Mouse (Mus musculus): ENCODE measurements around the gene Ehf.

Ehf gene

DNA sequence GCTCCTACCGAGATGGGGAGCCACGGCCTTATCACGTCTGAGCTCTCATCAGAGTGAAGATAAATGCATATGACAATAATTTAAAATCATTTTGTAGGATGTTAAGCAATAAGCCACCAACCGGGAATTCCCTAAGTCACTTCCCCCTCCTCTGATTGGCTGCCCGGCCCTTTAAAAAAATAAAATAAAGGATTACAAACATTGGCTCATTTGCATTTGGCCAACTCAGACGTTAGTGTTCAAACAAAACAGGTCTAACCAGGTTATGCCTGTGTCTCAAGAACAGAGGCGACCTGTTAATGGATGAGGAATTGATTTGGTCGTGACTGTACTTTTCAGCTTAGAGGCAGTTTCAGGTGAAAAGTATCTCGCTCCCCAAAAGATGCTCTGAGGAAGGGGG lies at the start of gene Ehf:
Gene Ehf, minus strand, starts transcription at position 147 of the 400 bp plus-strand sequence.
- DNase-seq (ENCODE audit: low spot score in 2 of 2), result no peak

- peak; percentile 27 to 56 for DNase-seq (ENCODE audit: low spot score in 2 of 2)
Measured at GRCm38 (mm10) chr2:103347417-103347891, 44.4 kb upstream of the Ehf start.

DNA sequence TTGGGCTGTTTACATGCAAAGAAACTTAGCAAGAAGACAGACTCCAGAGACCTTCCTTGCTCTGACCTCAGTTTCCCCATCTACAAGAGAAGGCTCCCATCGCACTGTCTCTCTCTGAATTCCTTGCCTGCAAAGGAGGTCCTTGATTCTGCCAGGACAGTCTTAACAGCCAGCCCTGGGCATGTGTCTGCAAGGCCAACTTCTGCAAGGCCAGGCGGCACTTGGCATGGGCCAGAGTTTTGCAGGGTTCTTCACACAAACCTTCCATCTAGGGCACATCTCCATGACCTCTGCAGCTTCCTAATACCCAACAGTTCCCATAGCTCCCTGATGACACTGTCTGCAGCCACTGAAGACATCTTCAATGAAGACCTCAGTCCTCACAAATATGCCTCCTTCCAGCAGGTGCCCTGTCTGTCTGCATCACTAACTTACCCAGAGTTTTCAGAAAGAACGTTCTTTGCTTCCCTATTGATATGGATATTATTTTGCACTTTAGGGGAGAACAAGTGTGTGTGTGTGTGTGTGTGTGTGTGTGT lies 43.7 kb upstream of the Ehf start:
- DNase-seq (ENCODE audit: low spot score in 2 of 2), result no peak

DNA sequence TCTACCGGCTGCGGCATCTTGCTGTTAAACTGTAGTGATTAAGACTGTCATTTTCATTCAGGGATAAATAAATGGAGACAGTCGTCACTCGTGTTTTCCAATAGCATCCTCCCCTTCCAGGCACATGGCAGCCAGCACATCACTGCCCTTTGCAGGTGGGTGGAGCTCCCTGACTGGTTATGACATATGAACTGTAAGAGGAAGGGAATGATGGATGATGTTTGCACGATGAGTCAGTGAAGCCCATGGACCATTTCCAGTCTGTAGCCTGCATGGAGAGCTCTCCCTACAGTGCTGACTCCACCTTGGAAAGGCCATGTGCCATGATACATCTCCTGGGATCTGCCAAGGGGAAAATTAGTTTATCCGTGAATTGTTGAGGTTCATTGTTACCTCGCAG lies 40.5 kb upstream of the Ehf start:
- no peak for DNase-seq (ENCODE audit: low spot score in 2 of 2)

DNA sequence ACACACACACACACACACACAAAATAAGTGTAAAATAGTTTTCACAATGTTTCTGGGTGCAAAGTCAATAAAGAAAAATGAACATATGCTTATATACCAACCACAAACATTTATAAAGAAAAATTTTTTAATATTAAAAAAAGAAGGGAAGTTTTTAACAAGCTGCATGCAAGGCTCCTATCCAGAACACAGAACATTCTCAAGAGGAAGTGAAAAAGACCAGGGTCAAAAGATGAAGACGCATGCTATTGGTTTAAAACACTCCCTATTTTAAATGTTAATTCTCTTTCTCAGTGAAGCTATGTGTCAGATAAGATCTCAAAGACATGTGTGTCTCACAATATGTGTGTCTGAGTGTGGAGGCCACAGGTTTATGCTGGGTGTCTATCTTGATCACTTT lies 39.0 kb upstream of the Ehf start:
- DNase-seq (ENCODE audit: low spot score in 2 of 2), result no peak

GRCm38 (mm10) chr2:103341375-103341971 lies 38.4 kb upstream of the Ehf start:
- no peak for DNase-seq (ENCODE audit: low spot score in 2 of 2)

GRCm38 (mm10) chr2:103338706-103339105 lies 35.6 kb upstream of the Ehf start:
- DNase-seq (ENCODE audit: low spot score in 2 of 2), result no peak

- DNase-seq (ENCODE audit: low spot score in 2 of 2), result no peak
Measured at GRCm38 (mm10) chr2:103337370-103337769, 34.3 kb upstream of the Ehf start.

DNA sequence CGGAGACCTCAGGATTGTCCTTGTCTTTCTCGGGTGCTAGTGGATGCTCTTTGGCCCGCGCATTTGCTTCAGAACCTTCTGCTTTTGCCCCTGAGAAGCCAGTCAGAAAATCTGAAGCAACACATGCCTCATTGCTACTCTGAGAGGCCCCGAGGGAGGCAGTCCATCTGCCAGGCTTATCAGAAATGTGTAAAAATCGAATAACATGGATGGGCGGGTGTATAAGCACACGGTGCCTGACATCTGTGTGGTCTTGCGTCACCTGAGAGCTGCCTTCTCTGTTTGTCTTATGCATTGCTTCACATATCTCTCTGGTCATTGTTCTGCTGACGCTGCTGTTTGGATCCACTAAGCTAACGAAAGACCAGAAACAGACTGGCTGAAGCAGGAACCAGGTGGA lies 33.5 kb upstream of the Ehf start:
- no peak for DNase-seq (ENCODE audit: low spot score in 2 of 2)

DNA sequence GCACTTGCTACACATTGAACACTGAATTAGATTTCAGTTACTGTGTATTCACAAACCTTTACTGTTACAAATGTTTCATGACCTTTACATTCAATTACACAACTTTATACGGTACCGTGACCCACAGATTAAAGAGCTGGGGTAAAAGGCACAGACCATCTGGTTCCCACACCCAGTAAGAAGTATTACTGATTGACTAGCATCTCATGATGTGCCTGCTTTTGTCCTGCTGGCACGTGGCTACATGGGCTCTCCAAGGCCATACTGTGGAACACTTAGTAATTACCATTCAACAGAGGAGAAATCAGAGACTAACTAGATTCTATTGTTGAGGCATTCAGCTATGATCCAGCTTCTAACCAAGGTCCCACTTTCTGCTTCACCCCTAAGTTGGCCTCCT lies 32.9 kb upstream of the Ehf start:
- DNase-seq (ENCODE audit: low spot score in 2 of 2), result no peak

- no peak for DNase-seq (ENCODE audit: low spot score in 2 of 2)
Measured at GRCm38 (mm10) chr2:103331666-103332191, 28.7 kb upstream of the Ehf start.

DNA sequence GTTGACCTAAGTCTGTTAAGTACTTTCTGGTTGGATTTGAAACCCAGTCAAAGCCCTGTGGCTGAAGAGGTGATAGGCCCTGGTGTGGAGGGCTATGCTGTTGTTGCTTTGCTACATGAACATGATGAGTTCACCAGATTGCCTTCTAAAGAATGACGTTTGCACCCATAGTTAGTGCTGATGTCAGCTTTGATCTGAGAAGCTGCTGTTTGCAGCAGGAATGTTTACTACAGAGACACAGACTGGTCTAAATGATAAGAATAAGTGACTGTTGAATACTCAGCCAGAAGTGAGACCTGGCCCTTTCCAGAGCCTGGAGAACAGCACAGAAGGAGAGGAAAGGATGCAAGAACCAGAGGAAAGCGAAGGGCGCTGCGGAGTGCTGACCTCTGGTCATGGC lies 25.7 kb upstream of the Ehf start:
- DNase-seq (ENCODE audit: low spot score in 2 of 2), result no peak

DNA sequence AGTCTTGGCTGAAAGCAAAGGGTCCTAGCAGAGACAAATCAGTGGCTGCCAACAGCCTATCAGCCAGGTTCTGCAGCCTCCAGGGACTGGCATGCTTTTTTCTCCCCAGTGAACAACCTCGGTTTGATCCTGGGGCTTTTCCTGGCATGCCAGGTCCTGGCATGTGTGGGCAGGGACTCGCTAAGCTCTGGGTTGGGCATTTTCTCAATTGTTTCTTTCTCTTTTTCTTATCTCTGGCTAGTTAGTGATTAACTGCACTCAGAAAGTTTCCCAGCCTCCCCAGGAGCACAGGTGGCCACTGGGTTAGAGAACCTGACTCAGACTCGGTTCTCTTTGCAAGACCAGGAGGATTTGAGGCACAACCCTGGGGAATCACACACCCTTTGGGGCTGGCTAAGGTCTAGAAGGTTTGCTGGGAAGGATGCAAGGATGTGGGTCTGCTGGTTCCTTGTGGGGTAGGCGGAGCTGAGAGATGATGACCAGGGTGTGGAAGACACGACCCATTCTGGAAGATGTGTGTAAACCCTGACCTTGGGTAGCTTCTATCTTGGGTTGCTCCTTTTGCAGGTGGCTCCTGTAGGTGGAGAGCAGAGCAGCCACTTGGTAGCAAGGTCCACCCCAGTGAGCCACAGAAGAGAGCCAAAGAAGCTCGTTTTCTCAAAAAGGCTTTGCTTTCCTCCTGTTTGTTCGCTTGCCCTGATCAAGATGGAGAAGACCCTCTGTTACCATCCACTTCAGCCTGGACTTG lies 22.4 kb upstream of the Ehf start:
- DNase-seq (ENCODE audit: low spot score in 2 of 2), result no peak

GRCm38 (mm10) chr2:103324320-103324719 lies 21.2 kb upstream of the Ehf start:
- DNase-seq (ENCODE audit: low spot score in 2 of 2), result no peak

DNA sequence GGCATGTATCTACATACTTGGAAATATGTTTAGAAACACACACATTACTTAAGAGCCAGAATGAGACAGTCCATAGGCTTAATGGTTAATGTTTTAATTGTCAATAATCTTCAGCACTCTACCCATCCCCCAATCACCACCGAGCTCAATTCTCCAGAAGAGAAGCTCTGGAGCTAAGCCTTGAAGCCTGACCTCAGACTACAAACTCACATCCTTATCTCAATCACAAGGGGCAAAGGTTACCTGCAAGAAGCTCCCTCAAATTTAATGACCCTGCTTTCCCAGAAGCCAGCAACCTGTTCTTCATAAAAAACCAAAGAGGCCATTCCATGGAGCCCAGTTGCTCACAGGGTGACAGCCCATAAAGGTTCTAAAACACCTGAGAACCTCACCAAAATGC lies 19.1 kb upstream of the Ehf start:
- DNase-seq (ENCODE audit: low spot score in 2 of 2), result no peak

DNA sequence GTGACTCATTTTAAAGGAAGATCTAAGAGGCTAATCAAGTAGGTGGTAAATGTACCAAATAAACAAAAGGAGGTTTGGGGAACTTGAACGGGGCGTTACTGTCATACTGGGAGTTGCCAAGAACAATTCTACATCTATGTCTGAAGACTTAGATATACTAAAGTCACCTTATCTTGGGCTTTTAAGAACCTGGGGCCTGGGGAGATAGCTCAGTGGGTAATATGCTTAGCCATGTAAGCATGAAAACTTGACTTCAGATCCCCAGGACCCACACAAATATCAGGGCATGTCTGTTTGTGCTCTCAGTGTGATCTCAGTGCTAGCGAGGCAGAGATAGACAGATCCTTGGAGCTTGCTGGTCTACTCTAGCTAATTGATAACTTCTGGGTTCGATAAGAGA lies 18.6 kb upstream of the Ehf start:
- DNase-seq (ENCODE audit: low spot score in 2 of 2), result no peak

DNA sequence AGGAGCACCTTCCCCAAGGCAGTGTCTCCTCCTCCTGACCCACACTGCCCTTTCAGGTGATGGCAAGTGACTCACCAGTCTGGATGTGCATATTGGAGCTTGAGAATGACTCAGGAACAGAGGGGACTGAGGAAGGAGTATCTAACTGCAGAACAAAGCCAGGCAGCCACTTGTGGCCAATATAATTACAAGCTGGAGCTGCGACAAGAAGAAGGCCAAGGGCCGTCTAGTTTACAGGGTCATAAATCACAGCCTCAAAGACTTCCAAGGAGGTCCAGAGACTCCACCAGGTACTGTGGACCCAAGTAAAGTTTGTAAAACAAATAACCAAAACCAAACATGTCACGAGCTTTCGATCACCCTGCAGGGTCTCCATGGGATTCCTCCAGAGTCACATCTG lies 10.9 kb upstream of the Ehf start:
- no peak for DNase-seq (ENCODE audit: low spot score in 2 of 2)

GRCm38 (mm10) chr2:103312640-103313039 lies 9.6 kb upstream of the Ehf start:
- no peak for DNase-seq (ENCODE audit: low spot score in 2 of 2)

- no peak for DNase-seq (ENCODE audit: low spot score in 2 of 2)
Measured at GRCm38 (mm10) chr2:103310663-103311062, 7.6 kb upstream of the Ehf start.

- DNase-seq (ENCODE audit: low spot score in 2 of 2), result no peak
Measured at GRCm38 (mm10) chr2:103306686-103307085, 3.6 kb upstream of the Ehf start.

DNA sequence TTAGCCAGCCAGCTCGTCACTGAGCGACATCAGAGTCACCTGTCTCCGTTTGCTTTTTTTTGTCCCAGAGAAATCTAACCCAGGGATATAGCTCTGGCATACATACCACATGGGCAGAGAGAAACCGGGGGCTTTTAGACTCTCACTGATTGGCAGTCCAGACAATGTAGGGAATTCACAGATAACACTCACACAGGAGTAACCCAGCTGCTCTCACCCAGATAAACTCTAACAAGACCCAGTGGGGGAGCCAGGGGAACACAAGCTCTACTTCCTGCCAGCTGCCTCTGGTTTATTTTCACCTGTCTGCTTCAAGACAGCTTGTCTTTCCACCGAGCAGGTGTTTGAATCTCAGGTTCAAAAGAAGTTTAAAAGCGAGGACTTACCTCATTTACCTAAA lies 409 bp downstream of the Ehf start:
- no peak for DNase-seq (ENCODE audit: low spot score in 2 of 2)

GRCm38 (mm10) chr2:103298711-103299463 lies 4.2 kb downstream of the Ehf start:
- no peak for DNase-seq (ENCODE audit: low spot score in 2 of 2)
